Mouse (Mus musculus): Measurements from ENCODE around the gene Scn10a. TPM values are rescaled to one million over a fixed set of nuclear protein-coding genes. Genes with fewer than 3 reads are reported as not detected.

Gene Scn10a
- total RNA-seq, 2 experiments from 2014 or later: not detected

DNA sequence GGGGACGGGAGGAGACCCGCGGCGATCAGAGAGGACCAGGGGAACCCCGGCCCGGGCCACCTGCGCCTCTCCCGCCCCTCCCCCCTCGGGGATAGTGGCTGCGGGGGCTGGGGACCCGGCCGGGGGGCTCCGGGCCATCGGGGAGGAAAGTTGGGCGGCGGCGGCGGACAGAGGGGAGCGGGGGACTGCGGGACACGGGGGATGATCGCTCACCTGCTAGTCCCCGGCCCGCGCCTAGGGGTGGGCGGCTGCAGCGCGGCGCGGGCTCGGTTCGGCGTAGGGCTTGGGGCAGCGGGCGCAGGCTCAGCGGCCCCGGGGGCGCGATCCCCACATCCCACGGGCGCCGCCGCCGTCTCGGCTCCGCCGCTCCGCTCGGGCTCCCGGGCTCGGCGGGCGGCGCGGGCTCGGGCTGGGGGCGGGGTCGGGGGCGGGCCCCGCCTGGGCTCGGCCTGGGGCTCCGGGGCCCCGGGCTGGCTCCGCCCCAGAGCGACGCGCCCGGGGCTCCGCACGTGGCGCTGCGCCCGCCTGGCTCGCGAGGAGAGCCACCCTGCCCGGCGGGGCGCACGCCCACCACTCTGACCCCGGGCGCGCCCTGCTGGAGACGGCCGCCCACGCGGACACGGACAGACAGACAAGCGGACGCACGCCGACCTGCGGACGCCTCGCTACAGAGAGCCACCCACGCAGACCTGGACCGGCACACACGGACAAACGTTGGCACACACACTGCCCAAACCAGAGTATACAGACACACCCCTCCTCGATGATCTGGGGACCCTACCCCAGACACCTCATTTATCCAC, 140.3 kb downstream of the Scn10a start, which contains the start of gene Scn5a:
Scn5a (minus strand) TSS at position 381 of the 803 bp plus-strand sequence.
- no peak for DNase-seq (ENCODE audit: extremely low spot score in 1 of 2, low spot score in 1 of 2)

DNA sequence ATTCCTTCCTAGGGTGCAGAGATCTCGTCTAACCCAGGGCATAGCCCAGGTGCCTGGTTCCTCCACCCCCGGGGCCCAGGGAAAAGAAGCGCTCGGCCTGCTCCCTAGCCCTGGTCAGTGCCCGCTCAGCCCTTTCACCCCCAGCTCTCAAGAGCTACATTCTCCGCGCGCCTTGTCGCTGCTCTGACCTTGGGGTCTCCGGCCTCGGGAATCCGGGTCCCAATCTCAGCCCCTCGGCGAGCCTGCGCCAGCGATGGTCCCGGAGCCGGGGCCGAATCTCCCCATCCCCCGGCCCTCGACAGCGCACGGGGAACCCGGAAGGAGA, 140.8 kb downstream of the Scn10a start:
- no peak for DNase-seq (ENCODE audit: extremely low spot score in 1 of 2, low spot score in 1 of 2)

DNA sequence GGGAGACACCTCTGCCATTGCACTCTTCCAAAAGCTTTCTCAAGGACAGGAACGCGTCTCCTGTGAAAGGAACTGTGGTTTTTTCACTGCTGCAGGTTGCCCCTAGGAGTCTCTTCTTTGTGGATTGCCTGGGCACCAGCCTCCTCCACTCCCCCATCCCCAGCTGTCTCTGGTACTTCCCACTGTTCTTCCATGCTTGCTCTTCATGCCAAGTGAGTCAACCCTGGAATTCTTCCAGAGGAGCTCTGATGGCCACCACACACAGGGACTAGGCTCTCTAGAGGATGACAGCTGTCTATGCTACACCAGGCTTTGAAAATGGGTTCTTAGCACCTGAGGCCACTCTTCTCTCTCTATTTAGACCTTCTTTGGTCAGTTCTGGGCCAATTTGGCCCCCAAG, 142.1 kb downstream of the Scn10a start:
- DNase-seq (ENCODE audit: extremely low spot score in 1 of 2, low spot score in 1 of 2): no peak

DNA sequence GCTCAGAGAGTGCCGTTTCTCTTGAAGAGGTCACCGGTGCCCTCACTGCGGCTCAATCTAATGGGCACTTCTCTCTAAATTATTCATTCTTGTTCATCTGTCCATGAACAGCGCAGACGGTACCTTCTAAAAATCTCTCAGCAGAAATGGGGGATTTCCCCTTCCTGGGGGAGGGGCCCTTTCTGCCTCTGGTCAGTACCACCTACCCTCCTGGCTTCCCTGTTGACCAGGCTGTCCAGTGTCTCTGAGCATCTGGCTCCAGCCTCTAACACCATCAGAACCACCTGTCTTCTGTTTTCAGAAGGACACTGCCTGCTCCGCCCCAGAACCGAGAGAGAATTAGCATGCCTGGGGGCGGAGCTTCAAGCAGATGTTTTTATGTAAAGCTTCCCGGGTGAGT, 143.4 kb downstream of the Scn10a start:
- DNase-seq (ENCODE audit: extremely low spot score in 1 of 2, low spot score in 1 of 2): no peak

DNA sequence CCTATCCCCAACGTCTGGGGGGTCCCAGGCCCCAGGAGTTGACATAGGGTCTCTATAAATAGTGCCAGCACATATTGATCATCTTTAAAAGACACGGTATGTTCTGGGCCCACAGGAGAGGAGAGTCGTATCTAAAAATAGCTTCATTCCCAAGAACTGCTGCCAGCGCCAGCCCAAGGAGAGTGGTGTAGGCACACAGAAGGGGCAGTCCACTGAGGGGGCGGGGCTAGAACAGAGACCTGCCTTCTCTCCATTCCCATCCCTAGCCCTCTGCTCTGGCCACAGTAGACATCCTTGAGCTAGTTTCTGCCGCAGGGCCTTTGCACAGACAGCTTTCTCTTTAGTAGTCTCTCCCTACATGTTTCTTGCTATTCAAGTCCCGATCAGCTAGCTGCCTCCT, 144.8 kb downstream of the Scn10a start:
- DNase-seq (ENCODE audit: extremely low spot score in 1 of 2, low spot score in 1 of 2): no peak

DNA sequence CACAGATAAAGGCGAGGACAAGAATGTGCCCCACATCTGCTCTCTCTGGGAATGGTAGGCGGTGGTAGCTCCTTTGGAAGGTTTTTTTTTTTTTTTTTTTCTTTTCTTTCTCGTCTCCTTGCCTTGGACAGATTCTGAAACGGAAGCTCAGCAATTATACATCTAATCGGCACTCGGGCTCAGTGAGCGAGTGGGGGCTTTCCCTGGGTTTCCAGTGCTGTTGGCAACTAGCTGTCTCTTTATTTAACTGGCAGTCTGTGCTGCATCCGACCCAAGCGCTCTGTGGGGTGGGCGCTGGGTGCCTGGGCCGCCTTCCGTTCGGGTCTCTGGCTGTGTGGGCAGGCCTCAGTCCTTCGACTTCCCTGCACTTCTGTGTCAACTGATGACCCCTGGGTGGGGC, 146.1 kb downstream of the Scn10a start:
- DNase-seq (ENCODE audit: extremely low spot score in 1 of 2, low spot score in 1 of 2): no peak

DNA sequence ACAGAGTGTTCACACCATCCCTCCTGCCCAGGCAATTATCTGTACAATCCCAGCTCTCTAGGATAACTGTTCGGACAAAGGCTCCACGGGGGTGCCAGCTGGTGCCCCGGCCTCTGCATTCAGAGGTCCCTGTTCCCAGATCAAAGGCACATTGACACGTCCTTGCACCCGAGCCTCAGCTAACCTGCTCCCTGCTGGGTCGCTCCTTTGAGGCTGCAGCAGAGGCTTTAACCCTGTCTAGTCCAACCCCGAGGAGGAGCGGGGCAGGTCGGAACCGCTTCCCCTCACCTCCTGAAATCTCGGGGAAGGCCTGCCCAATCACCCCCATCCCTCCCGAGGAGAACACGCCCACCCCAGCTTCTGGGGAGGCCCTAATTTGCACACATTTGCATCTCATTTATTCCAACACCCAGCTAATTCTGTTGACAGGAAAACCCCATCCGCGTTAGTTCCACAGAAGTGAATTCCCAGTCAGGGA, 147.7 kb downstream of the Scn10a start:
- no peak for DNase-seq (ENCODE audit: extremely low spot score in 1 of 2, low spot score in 1 of 2)

DNA sequence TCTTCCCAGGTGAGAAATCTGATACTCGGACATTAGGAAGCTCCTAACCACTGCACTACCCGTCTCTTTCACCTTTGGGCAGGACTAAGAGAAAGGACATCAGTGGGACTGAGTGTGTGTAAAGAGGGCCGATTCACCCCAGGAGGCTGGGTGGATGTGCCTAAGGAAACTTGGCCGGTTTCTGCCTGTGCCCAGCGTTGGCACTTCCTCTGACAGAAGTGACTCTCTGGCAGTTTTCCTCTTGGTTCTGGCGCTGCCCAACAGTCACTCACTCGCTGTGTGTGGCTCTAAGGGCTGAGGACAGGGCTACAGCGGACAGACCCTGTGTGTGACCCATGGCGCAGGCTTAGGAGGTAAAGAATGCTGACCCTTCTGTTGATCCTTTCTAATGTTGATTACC, 148.5 kb downstream of the Scn10a start:
- DNase-seq (ENCODE audit: extremely low spot score in 1 of 2, low spot score in 1 of 2): no peak

DNA sequence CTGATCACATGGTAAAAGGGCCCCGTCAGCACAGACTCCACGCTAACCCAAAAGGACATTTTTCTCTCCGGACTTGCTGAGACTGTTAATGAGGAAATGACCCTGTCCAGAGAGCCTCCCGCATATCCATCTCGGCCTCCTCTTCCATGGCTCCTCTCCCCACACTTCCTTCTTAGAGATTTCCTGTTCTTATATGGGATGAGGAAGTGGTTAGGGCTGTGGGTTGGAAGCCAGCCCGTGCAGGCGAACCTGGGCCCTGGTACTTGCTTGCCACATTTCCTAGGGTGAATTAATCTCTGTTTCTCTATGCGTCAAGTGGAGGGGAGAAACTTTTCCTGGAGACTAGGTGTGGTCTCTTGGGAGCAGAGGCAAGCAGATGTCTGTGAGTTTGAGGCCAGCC, 150.4 kb downstream of the Scn10a start:
- DNase-seq (ENCODE audit: extremely low spot score in 1 of 2, low spot score in 1 of 2): no peak

DNA sequence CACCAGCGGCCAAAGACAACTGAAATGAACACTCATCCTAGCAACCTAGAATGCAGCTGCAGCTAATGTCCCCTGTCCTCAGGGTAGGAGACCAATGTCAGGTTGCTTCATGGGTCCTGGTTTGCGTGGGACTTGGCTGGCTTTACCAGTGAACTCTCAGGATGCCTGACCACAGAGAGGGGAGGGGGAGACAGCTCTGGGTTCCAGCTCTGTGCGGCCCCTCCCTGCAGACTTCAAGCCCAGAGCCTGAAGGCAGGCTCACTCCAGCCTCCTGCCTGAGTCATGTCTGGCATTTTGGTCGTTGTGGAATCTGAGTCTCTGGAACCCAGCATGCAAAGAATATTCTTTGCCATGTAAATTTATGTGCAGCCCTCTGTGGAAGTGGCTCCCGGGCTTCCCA, 151.3 kb downstream of the Scn10a start:
- no peak for DNase-seq (ENCODE audit: extremely low spot score in 1 of 2, low spot score in 1 of 2)

DNA sequence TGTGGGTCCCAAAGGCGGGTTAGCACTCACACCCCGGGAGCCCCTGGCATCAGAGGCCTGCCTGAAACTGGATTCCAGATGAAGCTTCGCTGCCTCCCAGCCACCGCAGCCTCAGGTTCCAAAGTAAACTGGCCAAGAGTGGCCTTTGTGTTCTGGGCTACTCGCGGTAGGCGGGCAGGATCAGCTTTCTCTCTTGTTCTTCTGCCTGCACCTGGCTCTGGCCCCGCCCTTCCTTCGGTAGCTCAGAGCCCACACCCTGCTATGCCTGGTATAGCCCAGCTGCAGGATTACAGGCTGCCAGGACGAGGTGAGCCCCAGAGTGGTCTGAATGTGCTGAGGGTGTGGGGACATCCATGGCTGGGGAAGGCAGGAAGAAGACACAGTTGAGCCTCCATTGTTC, 152.9 kb downstream of the Scn10a start:
- no peak for DNase-seq (ENCODE audit: extremely low spot score in 1 of 2, low spot score in 1 of 2)

DNA sequence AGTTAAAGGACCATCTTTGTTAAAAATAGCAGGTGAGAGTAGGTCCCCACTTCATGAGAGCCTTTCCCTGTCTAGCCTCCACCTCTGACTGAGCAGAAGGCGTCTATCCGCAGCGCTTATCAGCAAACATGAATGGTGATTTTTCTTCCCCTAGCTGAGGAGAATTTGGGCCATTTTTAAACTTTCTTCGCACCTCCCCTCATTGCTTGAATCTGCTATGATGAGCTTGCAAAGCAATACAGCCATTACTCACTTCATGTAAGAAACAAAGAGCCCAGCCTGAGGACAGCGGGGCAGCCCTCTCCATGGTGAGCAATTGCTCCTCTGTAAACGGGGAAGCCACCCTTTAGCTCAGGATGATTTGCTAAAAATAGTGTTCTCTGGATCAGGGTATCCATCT, 154.3 kb downstream of the Scn10a start:
- DNase-seq (ENCODE audit: extremely low spot score in 1 of 2, low spot score in 1 of 2): no peak

DNA sequence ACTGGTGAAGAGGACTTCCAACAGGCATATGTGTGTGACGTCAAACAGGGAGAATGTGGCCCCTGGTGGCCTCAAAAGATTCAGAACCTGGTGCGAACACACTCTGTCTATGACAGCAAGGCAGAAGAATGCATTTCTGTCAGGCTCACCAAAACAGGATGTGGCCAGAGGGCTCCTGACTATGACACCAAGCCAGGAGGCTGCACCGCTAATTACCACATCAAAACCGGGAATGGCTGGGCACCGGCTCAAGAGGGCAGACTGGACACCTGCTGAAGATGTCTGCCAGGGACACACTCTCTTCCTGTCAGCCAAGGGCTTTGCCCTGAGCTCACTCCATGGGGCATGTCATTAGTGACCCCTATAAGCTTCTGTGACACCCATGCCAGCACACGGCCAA, 155.5 kb downstream of the Scn10a start:
- DNase-seq (ENCODE audit: extremely low spot score in 1 of 2, low spot score in 1 of 2): no peak

DNA sequence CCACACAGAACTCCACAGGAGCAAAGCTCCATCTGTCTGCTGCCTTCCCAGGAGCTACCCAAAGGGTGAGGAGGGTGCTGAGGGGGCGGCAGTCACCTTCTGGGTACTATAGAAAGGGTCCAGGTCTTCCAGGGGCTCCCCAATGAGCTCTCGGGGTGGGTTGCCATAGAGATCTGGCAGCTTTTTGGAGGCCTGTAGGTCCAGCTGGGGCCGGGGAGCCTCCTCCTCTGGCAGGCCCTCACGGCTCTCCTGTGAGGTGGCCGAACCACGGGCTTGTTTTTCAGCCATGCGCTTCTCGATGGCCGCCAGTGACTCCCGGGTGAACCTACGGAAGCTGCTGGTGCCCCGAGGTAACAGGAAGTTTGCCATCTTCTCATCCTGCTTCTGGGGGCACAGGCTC, 156.9 kb downstream of the Scn10a start:
- no peak for DNase-seq (ENCODE audit: extremely low spot score in 1 of 2, low spot score in 1 of 2)

DNA sequence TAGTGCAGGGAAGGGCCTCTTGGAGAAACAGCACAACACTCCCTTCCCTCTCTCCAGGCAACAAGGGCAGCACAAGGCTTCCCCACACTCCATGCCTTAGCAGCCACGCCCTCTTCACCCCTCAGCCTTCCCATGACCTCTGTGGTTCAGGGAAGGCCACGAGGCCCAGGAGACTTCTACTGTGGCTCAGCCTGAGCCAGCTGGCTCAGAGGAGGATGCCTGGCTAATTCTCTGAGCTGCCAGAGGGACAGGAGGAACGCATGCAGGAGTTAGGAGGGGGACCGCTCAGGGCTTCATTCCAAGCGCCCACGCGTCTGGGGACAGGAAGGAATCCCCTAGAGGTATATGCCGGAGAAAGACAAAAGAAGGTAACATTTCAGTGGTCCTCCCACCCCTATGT, 157.4 kb downstream of the Scn10a start:
- DNase-seq (ENCODE audit: extremely low spot score in 1 of 2, low spot score in 1 of 2): no peak

DNA sequence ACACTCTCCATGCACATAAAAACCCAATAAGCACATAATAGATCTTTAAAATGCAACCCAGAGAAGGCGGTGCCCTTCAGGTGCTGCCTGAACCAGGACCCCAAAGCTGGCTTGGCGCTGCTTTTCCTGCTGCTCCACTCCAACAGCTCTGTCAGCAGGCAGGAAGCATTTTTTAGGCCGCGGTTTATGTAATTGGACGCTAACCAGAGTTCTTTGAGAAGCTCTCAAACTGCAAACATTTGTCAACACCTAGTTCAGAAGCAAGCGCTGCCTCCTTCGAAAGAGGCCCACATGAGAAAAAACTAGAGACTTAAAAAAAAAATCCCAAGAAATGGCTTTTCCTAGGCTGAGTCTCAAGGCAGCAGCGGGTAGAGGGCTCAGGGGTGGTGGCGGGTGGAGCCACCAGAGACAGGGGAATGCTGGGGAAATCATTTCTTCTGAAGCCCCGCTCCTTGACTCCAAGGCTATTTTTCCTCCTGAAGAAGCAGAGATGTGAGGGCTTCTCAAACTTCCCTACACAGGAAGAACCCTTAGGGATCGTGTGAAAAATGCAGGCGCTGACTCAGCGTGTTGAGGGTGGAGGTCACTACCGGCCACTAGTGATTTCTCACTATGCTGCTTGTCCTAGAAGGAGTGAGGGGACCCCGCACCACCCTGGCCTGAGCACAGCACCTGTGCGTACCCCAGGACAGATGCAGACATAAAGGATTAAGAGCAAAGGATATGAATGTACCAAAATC, 159.4 kb downstream of the Scn10a start:
- no peak for DNase-seq (ENCODE audit: extremely low spot score in 1 of 2, low spot score in 1 of 2)

Other genes with a start within 250 kb of the Scn10a start
- gene Scn5a, start 140.3 kb downstream of the Scn10a start, total RNA-seq (2021): under 1 TPM; 0.70 to 0.89 TPM
- gene Scn11a, start 106.1 kb upstream of the Scn10a start, total RNA-seq (2021): not detected
- 10 to 100 TPM; 64.3 to 70.5 TPM for gene Wdr48, start 175.6 kb upstream of the Scn10a start, total RNA-seq (2021)
- gene Gorasp1, start 218.2 kb upstream of the Scn10a start, total RNA-seq (2021): 10 to 100 TPM; 35.4 to 37.9 TPM
- 1 to 10 TPM in 1 of 2 experiments, under 1 TPM in 1; 0.71 to 1.3 TPM for gene Ttc21a, start 218.3 kb upstream of the Scn10a start, total RNA-seq (2021)